Mouse (Mus musculus): Measurements from ENCODE around the gene Olfr1312.
"Not testable (repeated sequence)": the region's sequence is repeated elsewhere in the genome, so short reads cannot be mapped to it uniquely, and the experiment has no call there.

Gene Olfr1312

DNA sequence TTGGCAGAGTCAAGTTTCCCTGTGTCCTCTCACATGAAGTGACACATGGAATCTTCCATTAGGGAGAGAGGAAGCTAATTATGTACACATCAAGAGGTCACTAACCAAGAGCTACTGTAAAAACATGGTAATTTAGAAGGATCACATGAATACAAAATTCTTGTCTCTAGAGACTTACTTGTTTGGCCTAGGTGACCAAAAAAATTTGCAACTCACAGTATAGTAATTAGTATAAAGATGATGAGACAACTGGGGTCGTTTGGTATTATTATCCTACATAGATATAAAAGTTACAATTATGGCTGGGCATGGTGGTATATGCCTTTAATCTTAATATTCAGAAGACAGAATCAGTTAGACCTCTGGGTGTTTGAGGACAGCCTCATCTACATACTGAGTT lies at the start of gene Olfr1312:
Gene Olfr1312 (minus strand): TSS at position 101 of the 400 bp plus-strand sequence.
- in situ Hi-C loops (cut with MseI, MboI): no loop called here

DNA sequence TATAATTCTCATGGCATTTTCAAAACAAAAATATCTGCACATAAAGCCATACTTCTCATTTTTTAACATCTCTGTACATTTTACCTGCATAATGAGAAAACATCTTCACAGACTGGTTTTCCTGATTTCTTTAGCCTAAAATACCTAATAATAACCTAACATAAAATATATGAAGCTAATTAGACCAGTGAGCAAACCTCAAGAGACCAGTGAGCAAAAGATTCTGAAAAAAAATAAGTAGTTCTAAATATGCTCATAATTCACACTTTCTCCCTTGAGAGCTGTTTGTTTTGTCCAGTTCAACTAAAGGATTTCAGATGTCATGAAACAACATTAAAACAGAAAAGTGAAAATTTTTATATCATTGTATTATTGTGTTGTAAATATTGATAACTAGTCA lies 46.6 kb upstream of the Olfr1312 start, which contains the start of gene Olfr1314:
Gene Olfr1314 (minus strand): TSS at position 101 of the 400 bp plus-strand sequence.
- in situ Hi-C loops (cut with MseI, MboI): no loop called here

DNA sequence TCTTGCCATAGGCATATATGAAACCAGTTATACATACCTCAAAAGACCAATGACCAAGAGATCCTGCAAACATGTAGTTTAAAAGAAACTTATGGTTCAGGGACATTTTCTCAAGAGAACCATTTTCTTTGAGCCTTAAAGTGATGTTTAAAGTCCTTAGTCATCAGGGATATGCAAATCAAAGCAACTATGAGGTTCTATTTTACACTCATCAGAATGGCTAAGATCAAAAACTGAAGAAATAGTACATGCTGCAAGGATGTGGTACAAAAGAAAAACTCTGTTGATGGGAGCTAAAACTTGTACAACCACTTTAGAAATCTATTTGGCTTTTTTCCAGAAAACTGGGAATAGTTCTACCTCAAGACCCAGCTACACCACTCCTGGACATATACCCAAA lies 27.7 kb upstream of the Olfr1312 start, which contains the start of gene Olfr1313:
Gene Olfr1313 (minus strand): TSS at position 101 of the 400 bp plus-strand sequence.
- in situ Hi-C loops (cut with MseI, MboI): no loop called here

DNA sequence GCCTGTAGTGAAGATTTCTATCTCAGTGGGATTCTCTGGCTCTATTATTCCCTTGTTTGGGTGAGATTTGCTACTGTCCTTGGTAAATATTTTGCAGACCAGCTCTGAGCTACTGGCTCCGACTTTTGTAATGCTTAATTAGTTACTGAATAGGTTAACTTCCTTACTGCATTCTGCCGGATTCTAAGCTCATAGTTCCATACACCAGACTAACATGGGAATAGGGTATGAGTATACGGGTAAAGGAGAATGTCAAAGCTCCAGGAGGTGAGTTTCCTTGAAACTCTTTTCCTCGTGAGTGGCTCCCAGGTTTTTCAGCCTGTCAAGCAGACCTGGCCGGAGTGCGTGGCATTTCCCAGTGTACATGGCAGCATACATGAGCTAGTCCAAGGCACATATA lies 23.1 kb downstream of the Olfr1312 start:
- in situ Hi-C loops (cut with MseI, MboI): not testable (repeated sequence)

DNA sequence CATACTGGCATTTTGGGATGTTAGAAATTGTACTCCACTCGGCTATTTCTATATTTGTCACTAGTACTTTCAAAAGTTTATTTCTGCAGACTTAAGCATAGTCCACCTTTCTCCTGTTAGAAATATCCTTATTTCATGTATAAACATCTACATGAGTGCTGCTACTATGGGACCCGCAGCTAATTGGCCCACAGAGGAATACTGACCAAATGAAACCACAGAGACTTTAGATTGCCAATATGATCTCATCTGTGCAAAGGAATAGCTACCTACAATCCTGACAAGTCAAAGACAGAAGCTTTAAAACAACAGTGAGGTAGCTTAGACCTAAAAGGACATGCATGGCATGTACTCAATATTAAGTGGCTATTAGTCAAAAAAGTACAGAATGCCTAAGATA lies 25.7 kb downstream of the Olfr1312 start, which contains the start of gene Olfr1311:
Gene Olfr1311 (minus strand): TSS at position 101 of the 400 bp plus-strand sequence.
- in situ Hi-C loops (cut with MseI, MboI): no loop called here

DNA sequence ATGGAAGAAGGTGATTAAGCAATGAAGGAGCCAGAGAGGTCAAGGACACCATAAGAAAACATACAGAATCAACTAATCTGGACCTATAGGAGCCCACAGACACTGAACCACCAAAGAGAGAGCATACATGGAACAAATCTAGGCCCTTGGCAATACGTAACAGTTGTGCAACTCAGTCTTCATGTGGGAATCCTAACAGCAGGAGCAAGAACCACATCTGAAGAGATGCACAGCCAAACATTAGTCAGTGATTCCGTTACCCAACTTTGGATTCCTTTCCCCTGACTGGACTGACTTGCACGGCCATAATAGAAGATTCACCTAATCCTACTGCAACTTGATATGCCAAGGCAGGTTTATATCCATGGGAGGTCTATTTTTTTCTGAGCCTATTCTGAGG lies 35.1 kb downstream of the Olfr1312 start:
- in situ Hi-C loops (cut with MseI, MboI): no loop called here

DNA sequence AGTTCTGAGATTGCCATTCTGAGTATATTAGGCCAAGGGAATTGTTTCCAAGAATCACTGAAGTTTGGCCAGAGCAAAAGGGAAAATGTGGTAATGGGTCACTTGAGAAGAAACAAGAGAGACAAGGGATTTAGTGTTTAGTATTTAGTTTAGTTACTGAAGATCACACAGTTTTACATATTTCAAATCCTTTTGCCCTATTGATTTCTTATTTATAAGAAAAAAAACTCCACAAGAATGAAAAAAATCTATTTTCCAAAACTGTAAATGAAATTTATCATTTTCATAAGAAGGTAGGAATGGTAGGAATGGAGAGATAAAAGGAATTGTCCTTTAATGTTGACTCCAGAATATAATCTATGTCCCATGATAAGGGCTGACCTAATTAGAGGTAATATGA lies 37.4 kb downstream of the Olfr1312 start, which contains the start of gene Olfr1310:
Gene Olfr1310 (minus strand): TSS at position 101 of the 400 bp plus-strand sequence.
- in situ Hi-C loops (cut with MseI, MboI): no loop called here

DNA sequence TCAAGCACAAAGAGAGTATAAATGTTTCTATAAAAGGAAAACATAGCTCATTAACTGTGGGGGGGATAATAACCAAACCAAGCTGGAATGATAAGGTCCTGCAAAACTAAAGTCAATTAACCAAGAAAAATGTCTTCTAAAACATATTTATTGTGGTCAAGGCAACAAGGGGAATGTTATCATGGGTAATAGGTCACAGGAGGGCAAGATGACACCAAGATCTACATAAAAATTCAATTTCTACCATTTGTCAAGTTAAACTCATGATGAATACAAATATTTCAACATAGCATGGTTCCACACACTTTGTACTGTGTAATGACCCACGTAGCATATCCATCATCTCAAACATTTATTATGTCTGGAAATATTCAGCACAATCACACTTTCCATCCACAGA lies 59.9 kb downstream of the Olfr1312 start, which contains the start of gene Olfr1309:
Gene Olfr1309 (minus strand): TSS at position 101 of the 400 bp plus-strand sequence.
- in situ Hi-C loops (cut with MseI, MboI): no loop called here

All from mouse trophoblast stem cell (cell line).